Mouse (Mus musculus) neural tube, embryonic 14.5 days (tissue): ENCODE data around the gene Cfap298. TPM values are rescaled to one million over a fixed set of nuclear protein-coding genes. Genes with fewer than 3 reads are reported as not detected.

ENCODE experiments used
- ATAC-seq: fragments of 200-750 bp; cut with Nextera tagmentation; 2 replicates; pipeline ENCODE4 v1.8.0; 2017; ENCODE audit warnings: low read depth, mild to moderate bottlenecking, moderate TSS enrichment, moderate library complexity
- H3K27ac ChIP-seq: fragments of 300-500 bp; sonication (generic); 2 replicates; pipeline ENCODE4 v1.5.1; 2014; ENCODE audit warnings: low read depth, mild to moderate bottlenecking, control low read depth, low read length, moderate library complexity, mixed read lengths
- H3K27me3 ChIP-seq: fragments of 300-500 bp; sonication (generic); 2 replicates; pipeline ENCODE4 v1.6.1; 2014; ENCODE audit warnings: low read length; ENCODE audit not compliant: control insufficient read depth, insufficient read depth
- H3K36me3 ChIP-seq: fragments of 300-500 bp; sonication (generic); 2 replicates; pipeline ENCODE4 v1.6.1; 2014; ENCODE audit warnings: low read length, mixed read lengths; ENCODE audit not compliant: control insufficient read depth, insufficient read depth
- H3K4me1 ChIP-seq: fragments of 300-500 bp; sonication (generic); 2 replicates; pipeline ENCODE4 v1.6.1; 2014; ENCODE audit warnings: low read length; ENCODE audit not compliant: control insufficient read depth, insufficient read depth
- H3K4me2 ChIP-seq: fragments of 300-500 bp; sonication (generic); 2 replicates; pipeline ENCODE4 v1.6.1; 2014; ENCODE audit warnings: mild to moderate bottlenecking, low read depth, low read length, control low read depth
- H3K4me3 ChIP-seq: fragments of 300-500 bp; sonication (generic); 2 replicates; pipeline ENCODE4 v1.5.1; 2014; ENCODE audit warnings: low read depth, low read length, control low read depth, mixed read lengths
- H3K9ac ChIP-seq: fragments of 300-500 bp; sonication (generic); replicated peaks from 2 replicates; pipeline ENCODE4 v1.6.1; 2014; ENCODE audit warnings: low read depth, mild to moderate bottlenecking, control low read depth, low read length, mixed read lengths
- H3K9me3 ChIP-seq: fragments of 300-500 bp; sonication (generic); 2 replicates; pipeline ENCODE4 v1.6.1; 2016; ENCODE audit warnings: low read length; ENCODE audit not compliant: control insufficient read depth
- WGBS: fragments of 180-500 bp; shearing (Covaris S2); extraction: QIAGEN DNeasy Blood & Tissue Kit; methylation state at CpG from one replicate; pipeline ENCODE4 v1.1.7; 2014; 5-methylcytosine and 5-hydroxymethylcytosine counted together
- polyA plus RNA-seq: library from polyadenylated mRNA; unstranded; fragments of >200 nt; fragmentation: Nextera tagmentation; extraction: Ambion mirVana; gene quantifications from 2 replicates; pipeline ENCODE4 v1.2.1, GENCODE M21; 2014

Cfap298 gene
- polyA plus RNA-seq = 46.2 and 54.5 TPM in 2 replicates

DNA sequence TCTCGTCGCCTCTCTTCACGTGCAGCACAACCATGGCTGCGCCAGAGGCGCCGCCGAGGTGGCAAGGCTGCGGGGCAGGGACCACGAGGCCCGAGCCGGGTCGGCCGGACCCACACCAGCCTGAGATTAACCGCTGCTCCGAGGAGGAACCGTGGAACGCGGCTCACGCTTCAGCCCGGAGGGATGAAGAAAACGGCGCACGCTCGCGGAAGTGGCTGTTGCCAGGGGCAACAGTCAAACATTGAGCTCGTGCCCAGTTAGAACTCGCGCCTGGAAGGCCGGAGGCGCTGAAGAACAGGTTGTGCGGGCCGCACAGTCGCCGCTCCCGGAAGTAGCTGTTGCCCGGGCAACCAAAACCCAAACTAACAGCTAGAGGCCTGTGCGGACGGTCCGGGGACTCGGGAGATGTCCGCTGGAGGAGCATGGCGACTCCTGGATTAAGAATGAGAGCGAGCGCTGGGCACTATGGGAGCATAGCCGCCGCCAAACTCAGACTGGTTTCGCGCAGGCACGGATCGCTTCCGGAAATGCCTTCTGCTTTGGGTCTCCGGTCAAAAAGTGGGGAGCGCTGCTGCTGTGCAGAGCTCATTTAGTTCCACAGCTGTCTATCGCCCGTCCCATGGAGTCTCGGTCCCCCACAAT lies at the start of gene Cfap298:
Gene Cfap298, minus strand, starts transcription at position 428 of the 642 bp plus-strand sequence.
- Histone ChIP-seq H3K4me3 (peak within 1 kb of the TSS; percentile 86), H3K4me1 (peaks cover 5% of the 10 kb centered on the region; the same call in 1 of the 2 replicates), H3K27me3 (no peaks in the 10 kb centered on the region), H3K4me2 (peak within 1 kb of the TSS; percentile 77), H3K36me3 (peaks cover 15% of the 10 kb centered on the region), H3K27ac (peak within 1 kb of the TSS; percentile 81), H3K9ac (peak within 1 kb of the TSS; percentile 72), H3K9me3 (no peaks in the 10 kb centered on the region)
- ATAC-seq = peak; percentile 98
- WGBS = under 1% methylated on average over 56 of the region's 56 CpGs

DNA sequence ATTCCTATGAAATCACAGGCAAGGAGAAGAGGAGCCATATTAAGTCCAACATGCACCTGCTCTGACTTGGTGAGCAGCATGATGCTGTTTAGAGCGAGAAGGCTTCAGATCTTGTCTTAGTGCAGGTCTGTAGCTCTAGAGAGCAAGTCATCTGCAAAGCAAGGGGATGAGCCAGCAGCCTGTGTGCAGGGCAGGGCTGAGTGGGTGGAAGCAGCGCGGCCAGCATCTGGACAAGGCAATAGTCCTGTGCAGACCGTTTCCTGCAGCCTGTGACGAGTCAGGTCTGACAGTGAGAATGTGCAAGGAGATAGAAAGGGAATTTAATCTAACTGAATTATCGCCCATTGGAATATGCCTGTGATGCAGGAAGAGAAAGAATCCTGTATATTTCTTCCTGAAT lies 36.1 kb upstream of the Cfap298 start:
- Histone ChIP-seq H3K4me3 (no peak overlapping the region), H3K36me3 (peaks cover 33% of the 10 kb centered on the region), H3K27ac (no peak overlapping the region), H3K9me3 (no peaks in the 10 kb centered on the region), H3K9ac (no peak overlapping the region), H3K27me3 (no peaks in the 10 kb centered on the region), H3K4me1 (no peaks in the 10 kb centered on the region), H3K4me2 (no peak overlapping the region)
- no peak for ATAC-seq
- 93% methylated on average over 6 of the region's 6 CpGs for WGBS

DNA sequence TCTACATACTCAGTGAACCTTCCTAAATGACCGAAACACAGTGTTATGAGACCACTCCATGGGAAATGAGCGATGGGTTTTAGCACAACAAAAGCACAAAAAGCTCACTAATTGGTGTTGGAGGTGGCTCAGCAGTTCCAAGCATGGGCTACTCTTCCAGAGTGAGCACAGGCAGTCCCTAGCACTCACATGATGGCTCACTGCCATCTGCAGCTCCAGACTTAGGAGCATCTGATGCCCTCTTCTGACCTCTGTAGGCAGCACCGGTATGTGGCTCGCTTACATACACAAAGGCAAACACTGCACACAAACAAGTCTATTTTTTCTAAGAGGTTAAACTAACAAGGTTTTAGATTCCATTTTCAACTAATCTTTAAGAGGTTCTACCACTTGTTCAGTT lies 31.3 kb upstream of the Cfap298 start:
- WGBS = 88% methylated on average over 4 of the region's 4 CpGs
- Histone ChIP-seq H3K4me3 (no peak overlapping the region), H3K9me3 (no peaks in the 10 kb centered on the region), H3K4me1 (no peaks in the 10 kb centered on the region), H3K36me3 (peaks cover 47% of the 10 kb centered on the region), H3K4me2 (no peak overlapping the region), H3K9ac (no peak overlapping the region), H3K27ac (no peak overlapping the region), H3K27me3 (no peaks in the 10 kb centered on the region)
- ATAC-seq = no peak

DNA sequence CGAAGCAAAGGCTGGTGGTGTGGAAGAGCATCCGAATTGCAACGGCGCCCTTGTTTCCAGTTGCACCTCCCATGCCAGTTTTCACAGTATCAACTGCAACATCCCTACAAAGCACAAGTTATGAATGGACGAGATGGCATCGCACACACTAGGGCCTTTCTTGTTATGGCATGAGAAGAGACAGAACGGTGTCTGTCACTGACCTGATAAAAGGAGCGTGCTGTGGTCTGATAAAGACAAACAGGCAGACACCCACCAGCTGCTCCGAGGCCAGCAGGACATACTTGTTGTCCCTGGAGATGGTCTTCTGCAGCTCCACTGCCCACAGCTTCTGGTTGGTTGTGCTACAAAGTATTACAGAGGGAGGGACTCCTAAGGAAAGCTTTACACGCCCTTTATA lies 29.4 kb upstream of the Cfap298 start:
- 94% methylated on average over 10 of the region's 10 CpGs for WGBS
- no peak for ATAC-seq
- Histone ChIP-seq H3K27ac (no peak overlapping the region), H3K9ac (no peak overlapping the region), H3K36me3 (peaks cover 45% of the 10 kb centered on the region), H3K27me3 (no peaks in the 10 kb centered on the region), H3K4me2 (no peak overlapping the region), H3K9me3 (no peaks in the 10 kb centered on the region), H3K4me3 (no peak overlapping the region), H3K4me1 (no peaks in the 10 kb centered on the region)

DNA sequence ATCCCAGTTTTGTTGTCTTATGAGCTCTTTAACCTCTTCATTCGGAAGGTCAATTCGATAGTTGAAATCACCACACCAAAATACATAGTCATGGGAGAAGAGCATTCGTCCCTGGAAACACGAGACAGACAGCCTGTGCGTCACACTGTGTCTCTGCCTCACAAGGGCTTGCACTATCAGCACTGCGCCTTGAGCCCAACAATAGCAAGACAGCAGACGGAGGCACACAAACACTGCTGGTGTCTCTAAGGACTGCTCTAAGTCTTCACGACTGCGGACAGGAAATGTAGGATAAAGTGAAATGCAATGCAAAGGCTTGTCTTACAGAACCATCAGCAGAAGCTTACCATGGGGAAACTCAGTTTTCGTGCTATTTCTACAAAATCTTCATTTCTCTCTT lies 29.0 kb upstream of the Cfap298 start:
- H3K27me3 ChIP-seq = no peaks in the 10 kb centered on the region
- no peaks in the 10 kb centered on the region for H3K9me3 ChIP-seq
- no peak overlapping the region for H3K9ac ChIP-seq
- H3K4me3 ChIP-seq = no peak overlapping the region
- ATAC-seq = no peak
- peaks cover 45% of the 10 kb centered on the region for H3K36me3 ChIP-seq
- no peaks in the 10 kb centered on the region for H3K4me1 ChIP-seq
- 92% methylated on average over 10 of the region's 10 CpGs for WGBS
- H3K27ac ChIP-seq = no peak overlapping the region
- no peak overlapping the region for H3K4me2 ChIP-seq

DNA sequence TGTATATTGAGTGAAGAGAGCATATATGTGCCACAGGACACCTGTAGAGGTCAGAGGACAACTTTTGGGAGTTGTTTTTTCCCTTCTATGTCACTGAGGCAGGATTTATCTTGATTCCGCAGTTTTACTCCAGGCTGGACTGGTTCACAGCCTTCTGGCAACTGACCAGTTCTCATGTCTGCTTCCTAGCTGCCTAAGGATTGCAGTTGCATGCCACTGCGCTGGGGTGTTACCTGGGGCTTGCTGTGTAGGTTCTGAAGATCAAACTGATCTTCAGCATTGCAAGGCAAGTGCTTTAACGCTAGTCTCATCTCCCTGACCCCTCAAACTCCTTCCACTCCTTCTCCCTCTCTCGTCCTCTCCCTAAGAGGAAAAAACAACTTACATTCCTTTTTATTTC lies 28.3 kb upstream of the Cfap298 start:
- H3K36me3 ChIP-seq = peaks cover 45% of the 10 kb centered on the region
- no peaks in the 10 kb centered on the region for H3K27me3 ChIP-seq

DNA sequence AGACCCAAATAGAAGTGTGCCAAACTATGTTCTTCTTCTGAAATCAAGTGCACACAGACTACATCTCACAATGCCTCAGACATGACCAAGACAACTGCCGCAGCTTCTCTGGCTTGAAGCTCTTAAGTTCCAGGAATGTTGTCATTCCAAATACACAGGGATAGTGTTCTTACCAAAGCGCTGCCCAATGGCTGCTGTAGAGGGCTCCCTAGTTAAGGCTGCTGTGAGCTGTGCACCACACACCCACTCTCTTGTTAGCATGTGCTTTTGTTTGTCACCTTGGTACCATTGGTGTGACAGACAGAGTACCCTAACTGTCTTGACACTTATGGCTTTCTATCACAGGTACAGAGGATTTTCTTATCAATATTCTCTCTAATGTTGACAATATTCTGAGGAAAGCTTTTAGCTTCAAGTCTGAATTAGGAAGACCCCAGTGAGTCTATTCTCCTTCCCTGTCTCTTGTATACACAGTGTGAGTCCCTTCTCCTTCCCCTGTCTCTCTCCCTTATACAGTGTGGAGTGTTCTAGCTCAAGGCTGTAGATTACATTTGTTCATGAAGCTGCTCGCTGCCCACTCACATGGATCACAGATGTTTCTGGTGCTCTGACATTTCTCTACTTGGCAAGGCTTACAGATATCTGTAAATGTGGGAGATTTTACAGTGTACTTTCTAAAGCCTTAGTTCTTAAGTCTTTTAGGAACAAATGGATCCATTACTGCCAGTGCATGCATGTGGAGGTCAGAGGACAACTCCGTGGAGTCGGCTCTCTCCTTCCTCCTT lies 23.6 kb upstream of the Cfap298 start:
- H3K4me1 ChIP-seq = no peaks in the 10 kb centered on the region
- ATAC-seq = no peak
- WGBS = 92% methylated on average over 5 of the region's 5 CpGs
- no peak overlapping the region for H3K4me2 ChIP-seq
- no peak overlapping the region for H3K4me3 ChIP-seq
- H3K9ac ChIP-seq = no peak overlapping the region
- no peaks in the 10 kb centered on the region for H3K9me3 ChIP-seq
- no peak overlapping the region for H3K27ac ChIP-seq
- peaks cover 28% of the 10 kb centered on the region for H3K36me3 ChIP-seq
- H3K27me3 ChIP-seq = no peaks in the 10 kb centered on the region

More for the DNA sequence above, 28.3 kb upstream of the Cfap298 start:
- WGBS = 94% methylated on average over 4 of the region's 4 CpGs
- Histone ChIP-seq H3K9ac (no peak overlapping the region), H3K4me1 (no peaks in the 10 kb centered on the region), H3K27ac (no peak overlapping the region), H3K4me2 (no peak overlapping the region), H3K4me3 (no peak overlapping the region), H3K9me3 (no peaks in the 10 kb centered on the region)
- no peak for ATAC-seq

DNA sequence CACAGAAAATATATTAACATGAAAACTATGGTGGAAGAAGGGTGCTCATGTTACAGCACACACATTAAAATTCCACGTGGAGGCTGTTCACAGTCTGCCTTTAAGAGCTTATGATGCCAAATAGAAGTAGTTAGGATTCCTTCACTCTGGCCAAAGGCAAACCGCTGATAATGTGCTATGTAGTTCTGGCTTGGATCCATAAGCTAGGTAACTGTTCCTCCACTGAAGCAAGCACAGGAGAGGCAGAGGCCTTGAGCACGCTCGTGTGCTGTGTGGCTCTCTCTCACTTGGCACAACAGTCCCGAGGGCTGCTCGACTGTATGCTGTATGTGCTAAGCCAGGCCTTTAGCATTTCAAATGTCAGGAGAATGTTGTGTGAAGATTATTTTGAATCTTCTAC lies 20.6 kb upstream of the Cfap298 start:
- H3K27me3 ChIP-seq = no peaks in the 10 kb centered on the region
- no peak overlapping the region for H3K9ac ChIP-seq
- H3K4me2 ChIP-seq = no peak overlapping the region
- H3K36me3 ChIP-seq = peaks cover 34% of the 10 kb centered on the region
- H3K4me1 ChIP-seq = no peaks in the 10 kb centered on the region
- H3K9me3 ChIP-seq = no peaks in the 10 kb centered on the region
- no peak overlapping the region for H3K27ac ChIP-seq
- H3K4me3 ChIP-seq = no peak overlapping the region
- WGBS = 88% methylated on average over 6 of the region's 6 CpGs
- ATAC-seq = no peak

DNA sequence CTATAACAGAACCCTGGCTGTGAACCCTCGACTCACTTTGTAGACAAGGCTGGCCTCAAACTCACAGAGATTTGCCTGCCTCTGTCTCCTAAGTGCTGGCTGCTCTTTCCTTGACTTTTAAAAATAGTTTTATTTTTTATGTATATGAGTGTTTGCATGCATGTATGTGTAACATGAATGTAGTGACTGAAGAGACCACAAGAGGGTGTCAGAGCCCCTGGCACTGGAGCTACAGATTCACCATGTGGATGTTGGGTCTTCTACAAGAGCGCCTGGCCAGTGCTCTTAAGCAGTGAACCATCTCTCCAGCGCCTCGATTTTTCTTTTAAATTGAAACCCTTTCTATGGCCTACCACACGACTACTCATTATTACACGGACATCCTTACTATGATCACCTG lies 18.9 kb upstream of the Cfap298 start:
- ATAC-seq = no peak
- Histone ChIP-seq H3K9me3 (no peaks in the 10 kb centered on the region), H3K4me3 (no peak overlapping the region), H3K36me3 (peaks cover 33% of the 10 kb centered on the region), H3K9ac (no peak overlapping the region), H3K27ac (no peak overlapping the region), H3K4me1 (no peaks in the 10 kb centered on the region), H3K27me3 (no peaks in the 10 kb centered on the region), H3K4me2 (no peak overlapping the region)
- WGBS = 92% methylated on average over 6 of the region's 6 CpGs
